Mouse (Mus musculus) yolk sac, embryonic 10.5 days (tissue): ENCODE measurements around the gene Gm20661.
"Not testable (repeated sequence)": the region's sequence is repeated elsewhere in the genome, so short reads cannot be mapped to it uniquely, and the experiment has no call there.

Experiments
- DNase-seq: peaks from one replicate; pipeline ENCODE4 v3.0.0-alpha.2; 2017; ENCODE audit warnings: low spot score

Gene Gm20661

DNA sequence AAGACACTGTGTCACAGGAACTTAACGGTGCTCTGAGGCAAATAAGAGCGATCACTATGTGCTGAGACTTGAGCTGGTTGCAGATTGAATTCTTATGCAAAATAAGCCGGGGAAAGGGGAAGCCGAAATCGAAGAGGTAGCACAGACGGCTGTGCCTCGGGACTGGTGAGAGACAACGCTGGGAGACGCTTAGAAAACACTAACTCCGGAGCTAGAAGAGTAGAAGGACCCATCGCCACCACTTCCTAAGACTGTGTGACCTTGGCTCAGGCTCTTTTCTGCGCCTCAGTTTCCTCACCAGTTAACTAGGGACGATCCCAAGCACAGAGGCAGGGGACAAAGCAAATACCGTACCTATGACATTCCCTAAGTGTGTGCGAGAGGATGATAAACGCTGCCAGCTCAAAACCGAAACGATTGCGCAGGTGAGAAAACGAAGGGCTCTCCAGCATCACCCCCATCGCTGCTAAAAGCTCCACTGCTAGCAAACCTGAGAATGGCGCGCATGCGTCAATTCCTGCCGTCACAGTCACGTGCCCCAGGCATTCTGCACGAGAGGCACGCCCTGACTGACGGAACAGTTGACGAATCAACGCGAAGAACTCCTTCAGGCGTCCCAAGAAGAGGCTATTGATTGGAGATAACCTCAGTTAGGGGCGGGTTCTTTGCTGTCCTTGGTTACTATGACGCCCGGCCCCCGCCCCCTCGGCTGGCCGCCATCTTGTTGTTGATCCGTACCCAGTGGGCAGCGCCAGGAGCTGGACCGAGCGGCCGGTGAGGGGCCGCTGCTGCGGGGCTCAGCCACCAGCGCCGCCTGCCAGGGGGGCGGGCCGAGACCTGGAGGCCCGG is 19.3 kb downstream of the Gm20661 start, which contains the start of gene Ip6k1:
Ip6k1 (plus strand) TSS at position 580 of the 849 bp plus-strand sequence.
- DNase-seq: peak; percentile 99

DNA sequence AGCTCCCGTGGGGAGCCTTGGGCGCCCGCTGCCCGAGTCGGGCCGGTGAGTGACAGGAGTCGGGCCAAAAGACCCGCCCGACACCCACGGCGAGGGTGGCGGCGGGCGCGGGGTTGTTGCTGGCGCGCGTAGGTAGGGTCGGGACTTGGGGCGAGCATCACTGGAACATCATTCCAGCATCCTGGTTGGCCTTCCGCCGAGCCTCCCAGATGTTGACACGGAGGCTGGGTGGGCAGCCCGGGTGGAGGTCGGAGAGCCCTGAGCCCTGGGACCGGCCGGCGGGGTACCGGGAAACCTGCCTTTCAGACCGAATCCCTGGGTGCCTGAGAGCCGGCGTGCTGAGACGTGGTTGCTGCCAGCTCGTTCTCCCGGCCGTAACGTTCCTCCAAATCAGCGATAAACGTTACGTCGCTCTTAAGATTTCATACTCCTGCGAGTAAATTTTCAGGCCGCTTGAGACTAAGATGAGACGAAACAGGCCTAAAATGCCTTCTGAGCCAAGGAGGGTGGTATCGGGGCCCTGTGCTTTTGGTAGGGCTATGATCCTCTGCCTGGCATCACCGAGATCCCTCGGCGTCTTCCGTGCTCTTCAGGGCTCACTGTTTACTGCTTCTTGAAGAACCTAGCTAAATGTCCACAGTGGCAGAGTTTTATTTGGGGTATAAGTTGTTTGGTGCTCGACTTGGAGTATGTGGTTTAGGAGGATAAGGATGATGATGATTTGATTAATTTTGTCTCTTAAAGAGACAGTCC is 20.1 kb downstream of the Gm20661 start:
- no peak for DNase-seq

DNA sequence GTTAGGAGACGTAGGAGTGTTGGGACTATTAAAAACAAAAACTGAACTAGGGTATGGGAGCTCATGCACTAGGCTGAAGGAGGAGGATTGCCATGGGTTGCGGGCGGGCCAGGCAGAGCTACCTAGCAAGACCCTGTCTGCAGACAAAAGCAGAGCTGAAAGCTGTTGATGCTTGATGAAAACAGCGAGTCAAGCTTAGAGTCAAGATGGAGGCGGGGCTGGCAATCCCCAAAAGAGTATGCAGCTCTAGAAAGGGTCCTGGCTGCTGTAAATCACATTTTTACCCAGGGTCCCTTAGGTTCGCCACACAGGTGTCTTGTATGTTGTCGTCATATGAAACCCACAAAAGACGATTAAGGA is 20.7 kb downstream of the Gm20661 start:
- DNase-seq: no peak

DNA sequence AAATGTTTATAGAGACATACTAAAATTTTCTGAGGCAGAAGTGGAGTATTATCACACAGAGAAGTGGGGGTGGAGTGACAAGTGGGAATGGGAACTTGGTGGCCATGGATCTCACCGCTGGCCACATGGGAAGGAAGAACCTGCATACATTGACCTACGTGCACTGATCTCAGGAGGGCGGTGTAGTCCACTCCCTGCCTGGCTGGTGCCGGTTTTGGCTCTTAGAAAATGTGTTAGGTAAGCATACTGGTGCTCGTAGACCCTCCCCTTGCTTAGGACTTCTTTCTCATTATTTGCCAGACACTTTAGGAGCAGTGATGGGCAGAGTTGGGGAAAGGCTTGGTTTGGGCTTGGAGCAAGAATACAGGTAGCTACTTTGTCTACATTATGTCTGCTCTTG is 25.2 kb downstream of the Gm20661 start:
- DNase-seq: peak; percentile 32

DNA sequence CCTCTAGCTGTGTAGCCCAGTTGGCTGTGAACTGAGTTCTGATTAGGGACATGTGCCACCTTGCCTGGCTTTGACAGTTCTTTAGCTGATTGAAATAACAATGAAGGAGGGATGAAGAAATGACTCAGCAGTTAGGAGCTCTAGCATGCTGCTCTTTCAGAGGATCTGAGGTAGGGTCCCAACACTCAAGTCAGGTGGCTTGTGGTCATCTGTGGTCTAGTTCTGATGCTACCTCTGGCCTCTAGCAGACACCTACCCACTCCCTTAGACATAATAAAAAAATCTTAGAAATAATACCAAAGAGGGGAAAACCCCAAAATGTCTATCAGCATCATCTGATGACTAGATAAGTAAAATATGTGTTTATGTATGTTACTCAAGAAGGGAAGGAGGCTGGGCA is 27.5 kb downstream of the Gm20661 start:
- no peak for DNase-seq

DNA sequence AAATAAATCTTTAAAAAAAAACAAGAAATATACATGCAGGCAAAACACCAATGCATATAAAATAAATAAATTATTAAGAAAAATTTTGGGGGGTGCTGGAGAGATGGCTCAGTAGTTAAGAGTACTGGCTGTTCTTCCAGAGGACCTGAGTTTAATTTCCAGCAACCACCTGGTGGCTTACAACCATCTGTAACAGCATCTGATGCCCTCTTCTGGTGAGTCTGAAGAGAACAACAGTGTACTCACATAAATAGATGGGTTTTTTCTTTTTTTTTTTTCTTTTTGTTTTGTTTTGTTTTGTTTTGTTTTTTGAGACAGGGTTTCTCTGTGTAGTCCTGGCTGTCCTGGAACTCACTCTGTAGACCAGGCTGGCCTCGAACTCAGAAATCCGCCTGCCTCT is 30.7 kb downstream of the Gm20661 start:
- not testable (repeated sequence) for DNase-seq

DNA sequence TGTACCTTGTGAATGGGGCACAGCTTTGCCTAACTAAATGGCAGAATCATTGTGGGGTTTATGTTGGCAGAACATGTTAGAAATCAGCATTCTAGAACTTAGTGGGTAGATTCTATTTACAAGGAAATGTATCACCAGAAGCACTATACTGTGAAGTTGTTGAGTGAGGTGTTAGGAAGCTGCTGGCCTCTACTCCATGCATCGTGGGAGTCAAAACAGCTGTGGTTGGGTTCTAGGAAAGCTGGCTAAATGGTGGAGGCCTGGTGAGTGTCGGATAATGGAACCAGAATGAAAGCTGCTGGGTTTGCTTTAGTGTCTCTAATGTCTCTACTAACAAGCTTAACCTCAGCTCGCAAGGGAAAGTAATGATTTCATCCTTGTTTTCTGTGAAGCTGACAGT is 34.3 kb downstream of the Gm20661 start:
- no peak for DNase-seq

DNA sequence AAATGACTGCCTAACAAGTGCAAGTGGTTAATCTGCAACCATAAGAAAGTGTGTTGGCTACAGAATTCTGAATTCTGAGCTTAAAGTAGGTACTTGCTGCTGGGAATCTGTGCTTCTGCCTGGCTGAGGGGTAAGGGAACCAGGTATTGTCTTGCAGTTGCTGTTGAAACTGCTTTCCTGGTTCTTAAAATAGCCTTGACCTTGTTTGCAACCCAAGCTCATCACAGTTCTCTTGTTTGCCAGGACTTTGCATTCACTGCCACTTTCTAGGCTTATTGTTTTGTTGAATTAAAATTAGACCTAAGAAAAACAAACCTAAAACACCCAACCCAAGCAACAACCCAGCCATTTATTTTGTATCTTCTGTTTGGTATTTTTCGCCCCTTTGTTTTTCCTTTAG is 37.9 kb downstream of the Gm20661 start:
- no peak for DNase-seq

DNA sequence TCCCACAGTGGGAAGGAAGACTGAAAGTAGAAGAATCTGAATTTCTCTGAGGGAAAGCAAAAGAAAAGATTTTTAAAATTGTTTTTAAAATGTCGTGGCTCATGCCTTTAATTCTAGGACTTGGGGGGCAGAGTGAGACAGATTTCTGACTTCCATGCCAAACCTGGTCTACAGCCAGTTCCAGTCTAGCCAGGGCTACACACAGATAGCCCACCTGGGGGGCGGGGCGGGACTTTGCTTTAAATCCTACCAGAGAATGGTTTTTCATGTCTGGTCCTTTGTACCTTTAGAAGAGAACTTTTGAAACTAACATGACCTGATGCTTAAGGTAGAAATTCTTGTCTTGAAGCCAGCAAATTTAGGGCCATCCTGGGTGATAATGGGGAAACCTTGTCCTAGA is 40.4 kb downstream of the Gm20661 start:
- no peak for DNase-seq

DNA sequence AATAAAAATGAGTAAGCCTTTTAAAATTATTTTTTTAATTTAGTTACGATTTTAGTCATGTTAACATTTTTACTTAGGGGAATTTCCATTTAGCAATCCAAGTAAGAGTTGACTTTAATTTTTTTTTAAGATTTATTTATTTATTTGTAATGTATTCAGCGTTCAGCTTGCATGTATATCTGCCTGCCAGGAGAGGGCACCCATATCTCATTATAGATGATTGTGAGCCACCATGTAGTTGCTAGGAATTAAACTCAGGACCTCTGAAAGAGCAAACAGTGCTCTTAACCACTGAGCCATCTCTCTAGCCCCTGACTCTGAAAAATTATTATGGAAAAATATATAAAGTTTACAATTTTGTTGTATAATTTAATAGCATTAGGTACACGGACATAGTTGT is 43.7 kb downstream of the Gm20661 start:
- no peak for DNase-seq

DNA sequence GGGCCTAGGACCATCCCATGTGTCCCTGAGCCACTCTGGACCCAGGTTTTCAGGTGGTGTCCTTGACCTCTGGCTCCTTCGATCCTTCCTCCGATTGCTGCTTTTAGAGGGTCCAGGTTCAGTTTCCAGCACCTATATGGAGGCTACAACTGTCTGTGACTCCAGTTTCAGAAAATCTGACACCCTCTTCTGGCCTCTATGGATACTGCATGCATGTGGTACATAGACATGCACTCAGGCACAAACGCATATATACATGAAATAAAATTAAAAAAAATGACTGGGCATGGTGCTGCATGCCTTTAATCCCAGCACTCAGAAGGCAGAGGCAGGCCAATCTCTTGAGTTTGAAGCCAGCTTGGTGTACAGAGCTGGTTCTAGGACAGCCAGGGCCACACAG is 45.0 kb downstream of the Gm20661 start:
- no peak for DNase-seq

GRCm38 (mm10) chr9:108032126-108032525 is 49.3 kb downstream of the Gm20661 start:
- DNase-seq: no peak

- no peak for DNase-seq
These were observed 52.7 kb downstream of the Gm20661 start for GRCm38 (mm10) chr9:108035331-108036156.
